Mouse (Mus musculus) CD8-positive naive resting alpha-beta T cell, adult 2 months (primary cell): ENCODE data around the gene Tyw3.

Experiments
- DNase-seq, 2 experiments: peaks; one replicate each; pipeline ENCODE4 v3.0.0; 2022; ENCODE audit warnings: low read depth in 2 of 2, low spot score in 2 of 2

The Tyw3 gene

DNA sequence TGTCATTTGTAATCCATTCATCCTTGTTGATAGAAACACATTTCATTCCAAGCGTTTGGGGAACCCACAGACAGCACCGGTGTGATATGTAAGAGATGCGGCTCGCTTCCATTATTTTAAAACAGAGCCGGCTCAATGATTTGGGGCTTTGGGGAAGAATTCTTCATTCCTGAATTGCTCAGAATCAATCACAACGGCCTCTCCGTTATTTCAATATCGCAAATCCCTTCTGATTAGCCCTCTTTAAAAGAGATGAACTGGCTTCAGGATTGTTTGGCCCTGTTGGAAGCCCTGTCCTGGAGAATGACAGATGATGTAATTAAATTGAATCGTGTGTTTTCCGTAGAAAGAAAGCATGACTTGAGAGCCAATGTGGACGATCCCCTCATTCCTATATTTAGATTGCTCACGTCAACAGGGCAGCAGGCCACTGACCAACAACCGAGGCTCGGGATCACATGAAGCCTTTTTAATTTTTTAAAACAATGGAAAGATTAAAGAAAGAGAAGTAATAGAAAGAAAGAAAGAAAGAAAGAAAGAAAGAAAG is 26.8 kb downstream of the Tyw3 start:
- DNase-seq, result no peak

DNA sequence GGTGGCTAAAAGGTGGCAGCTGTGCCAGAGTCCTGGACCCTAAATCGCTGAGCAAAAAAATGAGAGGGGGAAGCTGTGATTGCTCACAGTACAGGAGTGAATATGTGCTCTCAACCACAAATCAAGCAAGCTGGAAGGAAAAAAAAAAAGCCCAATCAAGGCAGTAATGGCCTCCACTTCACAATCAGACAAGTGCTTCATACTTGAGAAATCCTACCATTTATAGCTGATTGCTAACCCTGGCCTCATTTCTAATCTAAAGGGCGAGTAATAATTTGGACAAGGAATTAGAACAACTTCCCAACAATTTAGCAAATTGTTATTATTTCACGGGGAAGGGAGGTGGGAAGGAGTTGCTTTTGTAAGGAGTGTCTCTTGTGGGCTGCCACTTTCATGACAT is 31.5 kb downstream of the Tyw3 start:
- DNase-seq, result no peak

DNA sequence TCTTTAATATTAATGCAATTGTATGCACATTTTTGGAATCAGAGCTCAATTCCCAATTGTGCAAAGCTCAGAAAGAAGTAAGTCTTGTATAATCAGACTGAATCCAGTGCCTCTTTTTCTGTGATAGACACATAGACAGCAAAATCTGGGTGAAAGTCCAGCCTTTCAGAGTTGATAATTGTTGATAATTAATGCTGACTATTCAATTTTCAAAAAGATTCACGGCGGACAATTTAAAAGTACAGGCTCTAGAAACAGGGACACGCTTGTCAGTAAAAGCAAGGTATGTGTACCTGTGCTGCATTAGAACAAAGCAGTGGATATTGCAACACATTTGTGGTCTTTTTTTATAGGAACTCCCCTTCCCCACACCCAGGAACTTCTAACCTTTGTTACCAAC is 34.7 kb downstream of the Tyw3 start:
- DNase-seq, result no peak

DNA sequence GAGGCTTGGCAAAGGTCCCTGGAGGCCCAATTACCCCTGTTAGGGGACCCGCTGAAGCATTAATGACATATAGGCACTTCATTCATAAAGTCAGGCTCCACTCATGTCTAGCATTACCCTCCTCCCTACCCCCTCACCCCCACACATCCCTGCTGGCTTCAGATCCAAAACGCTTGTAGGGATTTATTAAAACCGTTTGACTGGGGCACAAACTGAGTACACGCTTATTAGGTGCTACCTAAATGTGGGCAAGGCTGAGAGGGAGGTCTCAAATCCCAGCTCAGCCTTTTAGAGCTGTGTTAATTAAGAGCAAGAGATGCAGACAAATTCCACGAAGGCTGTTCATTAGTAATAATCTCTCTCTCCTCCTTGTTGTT is 45.9 kb downstream of the Tyw3 start:
- no peak for DNase-seq

DNA sequence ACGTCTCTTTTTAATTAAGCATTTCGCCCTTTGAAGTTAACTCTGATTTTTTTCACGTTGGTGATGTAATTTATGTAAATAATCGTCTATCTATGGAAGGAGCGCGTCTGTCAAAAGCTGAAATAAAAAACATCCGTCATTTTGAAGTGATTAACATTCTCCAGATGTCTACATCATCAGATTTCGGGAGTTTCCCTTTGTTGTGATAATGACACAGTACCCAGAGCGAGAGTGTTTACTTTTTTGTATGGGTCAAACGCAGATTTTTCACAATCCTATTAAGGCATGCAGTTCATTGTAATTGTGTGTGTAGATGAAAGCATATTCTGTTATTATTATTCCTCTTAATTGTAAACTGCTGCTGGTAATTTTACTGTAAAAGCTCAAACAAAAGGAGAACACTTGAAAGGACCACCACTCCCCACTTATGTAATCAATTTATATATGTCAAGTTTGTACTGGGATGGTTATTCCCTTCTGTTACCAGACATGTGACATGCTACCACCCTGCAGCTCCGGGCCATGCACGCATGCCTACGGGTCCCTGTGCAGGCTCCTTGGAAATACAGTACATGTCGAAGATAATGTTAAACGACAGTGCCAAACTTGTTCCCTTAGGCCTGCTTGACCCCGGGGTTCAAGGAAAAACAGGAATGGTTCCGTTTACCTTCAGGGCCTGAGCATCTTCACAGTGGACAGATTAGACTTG is 46.4 kb downstream of the Tyw3 start:
- DNase-seq, result no peak

DNA sequence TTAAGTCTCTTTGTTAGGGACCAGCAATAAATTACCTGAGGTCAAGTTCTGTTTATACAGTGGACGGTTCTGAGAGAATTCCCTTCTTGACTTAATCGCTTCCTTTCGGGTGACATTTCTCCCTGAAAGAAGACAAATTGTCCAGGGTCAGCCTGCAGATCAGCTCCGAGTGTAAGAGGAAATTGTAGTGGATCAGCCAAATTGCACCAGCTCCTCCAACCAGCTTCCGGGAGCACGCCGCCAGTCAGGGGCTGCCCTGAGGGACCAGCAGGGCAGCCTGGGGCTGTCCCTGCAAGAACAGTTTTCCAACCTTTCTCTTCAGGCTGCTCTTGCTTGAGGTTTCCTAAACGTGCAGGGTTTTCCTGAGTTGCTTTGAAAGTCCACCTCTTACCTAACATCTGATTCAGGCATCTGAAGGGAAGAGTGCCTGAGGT is 48.0 kb downstream of the Tyw3 start:
- DNase-seq, result no peak

DNA sequence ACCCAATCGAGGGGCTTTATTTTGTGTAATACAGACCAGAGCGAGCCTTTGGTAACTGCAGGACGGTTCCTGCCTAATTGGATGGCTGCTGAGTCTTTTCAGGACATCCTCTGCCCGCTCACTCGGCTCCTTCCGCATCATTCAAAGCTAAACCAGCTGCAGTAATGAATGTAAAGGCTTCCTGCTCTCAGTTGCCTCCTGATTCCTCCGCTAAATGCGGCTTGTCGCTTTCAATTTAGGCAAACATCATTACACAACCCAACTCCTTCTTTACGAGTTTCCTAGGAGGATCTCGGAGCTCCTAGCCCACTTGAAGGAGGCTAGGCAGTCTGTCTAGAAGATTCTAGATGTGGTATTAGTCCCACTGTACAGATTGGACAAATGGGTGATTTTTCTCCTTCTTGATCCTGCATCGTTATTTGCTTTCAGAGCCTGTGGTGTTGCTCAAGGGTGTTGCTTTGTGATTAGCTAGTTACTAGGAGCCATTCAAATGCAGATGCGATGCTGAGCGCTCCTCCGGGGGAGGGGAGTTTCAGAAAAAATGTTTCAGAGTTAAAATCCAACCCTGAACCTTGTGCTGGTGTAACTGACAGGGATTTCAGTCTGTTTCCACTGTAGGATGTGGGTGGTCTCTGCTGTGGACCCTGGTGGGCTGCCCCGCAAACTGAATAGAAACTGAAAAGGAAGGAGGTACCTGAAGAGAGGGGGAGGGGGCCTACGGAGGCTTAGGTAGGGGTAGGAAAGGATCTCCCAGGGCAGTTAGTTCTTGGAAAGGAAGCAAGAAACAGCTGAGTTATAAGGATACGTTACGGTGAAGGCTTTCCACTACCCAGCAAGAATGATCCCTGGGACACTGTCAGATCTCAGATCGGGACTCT is 49.1 kb downstream of the Tyw3 start:
- DNase-seq, result no peak

DNA sequence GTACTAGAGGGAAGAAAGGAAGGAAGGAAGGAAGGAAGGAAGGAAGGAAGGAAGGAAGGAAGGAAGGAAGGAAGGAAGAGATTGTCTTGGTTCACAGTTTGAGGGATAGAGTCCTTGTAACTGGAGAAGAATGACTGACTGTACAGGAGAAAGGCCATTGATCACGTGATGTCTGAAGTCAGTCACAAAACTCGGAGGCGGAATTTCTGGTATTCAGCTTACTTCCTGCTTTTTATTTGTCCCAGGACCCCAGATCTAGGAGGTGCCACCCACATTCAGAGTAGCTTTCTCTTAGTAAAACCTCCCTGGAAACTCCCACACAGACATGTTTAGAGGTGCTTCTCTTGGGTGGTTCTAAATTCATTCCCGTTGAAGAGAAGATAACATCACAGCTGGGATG is 50.7 kb downstream of the Tyw3 start:
- DNase-seq, result no peak

DNA sequence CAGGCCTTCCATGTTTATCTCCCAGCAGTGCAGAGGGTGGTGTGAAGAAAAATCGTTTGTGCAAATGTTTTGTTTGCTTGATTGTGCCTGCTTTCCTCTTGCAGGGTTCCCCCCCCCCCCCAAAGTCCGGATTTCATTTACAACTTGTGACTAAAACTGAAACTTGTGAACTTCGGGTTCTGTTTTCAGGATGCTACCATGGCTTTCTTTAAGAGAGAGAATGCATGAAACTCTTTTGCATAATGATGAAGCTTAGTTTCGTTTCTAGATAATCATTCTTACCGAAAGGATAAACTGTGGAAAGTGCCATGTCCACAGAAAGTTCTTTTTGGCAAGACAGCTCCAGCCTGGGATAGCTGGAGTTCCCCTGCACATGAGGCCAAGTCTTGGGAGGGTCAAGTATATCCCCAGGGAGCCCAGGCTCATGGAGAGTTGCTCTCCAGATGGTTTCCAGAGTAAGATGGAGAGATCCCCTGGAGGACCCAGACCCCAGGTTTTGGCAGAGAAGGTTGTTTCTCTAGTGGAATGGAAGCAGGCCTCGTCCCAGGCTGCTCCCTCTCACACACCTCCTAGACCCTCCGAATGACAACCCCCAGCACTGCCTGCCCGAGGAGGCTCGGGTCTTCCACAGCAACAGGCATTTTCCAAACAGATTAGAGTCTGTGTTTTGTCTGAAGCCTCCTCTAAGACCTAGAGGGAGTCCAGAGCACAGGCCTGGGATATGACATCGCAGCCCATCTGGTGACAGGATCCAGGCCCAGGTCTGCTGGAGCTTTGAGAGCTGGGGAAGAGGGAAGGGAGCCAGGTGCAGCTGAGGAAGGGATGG is 56.6 kb downstream of the Tyw3 start:
- DNase-seq, result no peak

DNA sequence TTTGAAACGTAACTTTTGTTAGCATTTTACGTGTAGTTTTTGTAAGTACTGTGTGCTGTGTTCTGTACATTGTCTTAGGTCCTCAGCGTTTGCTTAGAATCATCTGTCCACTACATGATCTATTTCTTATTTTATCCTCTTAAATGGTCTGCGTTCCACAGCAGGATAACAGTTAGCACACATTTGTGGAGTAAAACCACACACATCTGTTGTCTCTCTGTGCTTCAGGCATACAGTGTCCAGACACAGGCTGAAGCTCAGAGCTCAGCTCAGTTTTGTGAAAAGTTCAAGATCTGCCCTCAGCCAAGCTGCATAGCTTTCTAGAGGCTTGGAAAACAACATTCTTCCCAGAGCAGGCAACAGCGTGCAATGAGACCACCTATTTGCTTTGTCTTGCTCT is 60.8 kb downstream of the Tyw3 start:
- DNase-seq, result no peak

DNA sequence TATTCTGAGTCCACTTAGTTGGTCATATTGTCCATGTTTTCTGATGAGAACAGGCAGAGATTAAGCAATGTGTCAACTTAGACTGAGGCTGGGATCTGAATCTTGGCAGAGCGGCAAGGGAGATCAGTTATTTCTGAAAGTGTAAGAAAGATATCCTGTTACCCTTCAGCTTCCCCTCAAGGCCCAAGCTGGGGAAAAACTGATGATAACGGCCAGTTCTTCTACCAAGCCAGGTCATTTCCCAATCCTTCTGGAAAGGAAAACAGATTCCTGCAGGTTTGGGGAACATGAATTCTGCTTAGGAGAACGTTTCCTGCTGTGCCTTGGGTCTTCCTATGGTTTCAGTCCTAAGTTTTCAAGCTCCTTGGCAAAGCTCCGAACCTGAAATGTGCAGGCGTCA is 63.7 kb downstream of the Tyw3 start:
- no peak for DNase-seq

DNA sequence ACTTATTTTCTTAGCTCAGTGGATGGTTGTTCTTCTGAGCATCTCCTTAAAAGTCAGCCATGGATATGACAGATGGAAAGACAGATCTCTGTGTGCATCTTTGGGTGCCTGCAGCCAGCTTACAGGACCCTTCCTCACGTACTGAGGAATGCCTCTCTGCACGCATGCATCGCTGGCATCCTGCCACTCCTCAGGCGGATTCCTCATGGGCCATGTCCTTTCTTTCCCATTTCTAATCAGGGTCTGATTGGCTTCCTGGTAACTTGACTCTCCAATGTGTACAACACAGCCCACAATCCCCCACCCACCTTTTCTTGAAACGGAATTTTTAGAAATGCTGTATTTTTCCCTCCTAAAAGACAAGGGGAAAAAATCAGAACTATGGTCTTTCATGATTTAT is 67.9 kb downstream of the Tyw3 start:
- DNase-seq, result no peak

DNA sequence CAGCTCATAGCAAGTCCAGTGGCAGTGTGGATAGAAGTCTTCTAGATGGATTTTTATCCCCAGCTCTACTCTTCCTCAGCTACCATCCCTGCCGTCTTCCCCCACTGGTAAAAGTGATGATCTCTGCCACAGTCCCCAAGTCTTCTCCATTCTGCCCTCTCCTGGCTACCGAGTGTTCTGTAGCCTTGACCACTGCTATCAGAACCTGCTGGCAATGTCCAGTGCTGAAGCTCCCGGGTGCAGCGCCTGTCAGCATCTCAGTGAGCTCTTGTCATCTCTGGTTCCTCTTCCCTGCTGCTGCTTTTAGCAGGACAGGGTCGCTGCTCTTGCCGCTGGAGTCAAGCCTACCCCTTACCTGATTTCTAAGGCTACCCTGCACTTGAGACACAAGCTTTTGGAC is 70.3 kb downstream of the Tyw3 start:
- no peak for DNase-seq
